Mouse (Mus musculus): Measurements from ENCODE around the gene Prdx1.

DNA sequence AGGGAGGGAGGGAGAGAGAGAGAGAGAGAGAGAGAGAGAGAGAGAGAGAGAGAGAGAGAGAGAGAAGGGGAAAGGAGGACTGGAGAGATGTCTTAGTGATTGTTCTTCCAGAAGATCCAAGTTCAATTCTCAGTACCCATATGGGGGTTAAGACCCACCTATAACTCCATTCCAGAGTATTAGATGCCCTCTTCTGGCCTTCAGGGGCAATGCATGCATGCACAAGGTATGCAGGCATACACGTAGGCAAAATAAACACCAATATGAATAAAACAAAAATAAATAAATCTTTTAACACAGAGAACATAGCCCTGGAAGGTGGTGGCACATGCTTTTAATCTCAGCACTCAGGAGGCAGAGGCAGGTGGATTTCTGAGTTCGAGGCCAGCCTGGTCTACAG is 16.1 kb upstream of the Prdx1 start:
- no peak for TF ChIP-seq CTCF (IDR thresholded peaks at IDR 0.05; ENCODE audit: borderline replicate concordance, control insufficient read depth, extremely low read depth, insufficient read depth, low read length, poor library complexity)
- no peak for TF ChIP-seq POLR2A (IDR thresholded peaks at IDR 0.05; ENCODE audit: control insufficient read depth, extremely low read depth, insufficient read depth, low read length, poor library complexity)

All from thymus, adult 2 months (tissue).